Mouse (Mus musculus) left cerebral cortex, adult 8-10 months (tissue): ENCODE data around the gene Tcl1b1. TPM values are rescaled to one million over a fixed set of nuclear protein-coding genes. Genes with fewer than 3 reads are reported as not detected.
"Not testable (repeated sequence)": the region's sequence is repeated elsewhere in the genome, so short reads cannot be mapped to it uniquely, and the experiment has no call there.

Source experiments
- DNase-seq, 2 experiments: peaks; one replicate each; pipeline ENCODE4 v3.0.0; 2022; ENCODE audit warnings: low spot score in 2 of 2
- total RNA-seq, 4 experiments: library from RNA; stranded (reverse); gene quantifications; 2 replicates each; pipeline ENCODE4 v1.2.4; 2022

The Tcl1b1 gene
- total RNA-seq, 4 experiments from 2014 or later = not detected

DNA sequence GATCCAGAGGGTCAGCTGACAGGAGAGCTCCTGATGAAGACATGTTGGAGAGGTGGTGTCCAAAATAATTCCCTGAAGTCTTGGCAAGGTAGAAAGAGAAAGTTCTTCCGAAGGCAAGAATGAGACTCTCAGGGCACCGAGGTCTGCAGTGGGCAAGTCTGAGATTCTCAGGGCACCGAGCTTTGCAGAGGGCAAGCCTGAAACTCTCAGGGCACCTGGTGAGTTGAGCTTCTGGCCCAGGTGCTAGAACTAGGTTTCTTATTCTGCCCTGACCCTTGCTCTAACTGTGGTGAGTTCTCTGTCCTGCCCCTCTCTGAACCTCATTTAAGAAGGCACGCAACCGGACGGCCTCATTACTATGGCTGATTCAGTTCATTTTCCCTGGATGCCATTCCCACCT, 31.3 kb downstream of the Tcl1b1 start, which contains the start of gene Tcl1b3:
Gene Tcl1b3, plus strand, starts transcription at position 301 of the 400 bp plus-strand sequence.
- not testable (repeated sequence) for DNase-seq

DNA sequence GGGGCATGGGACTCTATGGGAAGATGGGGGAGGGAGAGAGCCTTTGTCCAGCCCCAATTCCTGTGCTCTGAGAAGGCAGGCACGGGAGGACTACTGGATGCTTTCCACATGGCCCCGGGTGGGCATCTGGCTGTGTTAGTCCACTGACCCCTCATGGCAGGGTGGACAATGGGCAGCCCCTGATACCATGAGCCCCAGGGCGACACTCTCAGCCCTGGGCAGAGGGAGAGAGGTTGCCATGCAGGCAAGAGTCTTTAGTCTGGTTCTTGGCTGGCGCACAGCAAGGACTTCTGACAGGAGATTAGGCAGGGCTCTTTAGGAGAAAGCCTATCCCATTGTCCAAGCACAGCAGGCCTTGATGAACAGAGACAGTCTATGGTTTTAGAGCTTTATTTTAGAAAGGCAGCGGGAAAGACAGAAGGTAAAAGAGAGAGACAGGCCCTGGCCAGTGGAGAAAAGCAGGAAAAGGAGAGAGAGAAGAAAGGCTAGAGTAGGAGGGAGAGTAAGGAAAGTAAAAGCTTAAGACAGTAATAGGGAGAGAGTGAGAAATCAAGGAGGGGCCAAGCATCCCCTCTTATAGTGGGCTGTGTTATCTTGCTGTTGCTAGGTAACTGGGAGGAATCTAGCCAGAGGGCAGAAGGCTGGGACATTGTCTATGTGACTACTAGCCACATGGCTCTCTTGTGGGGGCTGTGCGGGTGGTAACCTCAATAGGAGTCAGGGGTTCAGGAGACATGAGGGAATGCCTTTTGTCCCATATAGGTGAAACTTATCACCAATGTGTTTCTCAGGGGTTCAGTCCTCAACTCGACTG, 40.4 kb downstream of the Tcl1b1 start:
- DNase-seq = not testable (repeated sequence)

DNA sequence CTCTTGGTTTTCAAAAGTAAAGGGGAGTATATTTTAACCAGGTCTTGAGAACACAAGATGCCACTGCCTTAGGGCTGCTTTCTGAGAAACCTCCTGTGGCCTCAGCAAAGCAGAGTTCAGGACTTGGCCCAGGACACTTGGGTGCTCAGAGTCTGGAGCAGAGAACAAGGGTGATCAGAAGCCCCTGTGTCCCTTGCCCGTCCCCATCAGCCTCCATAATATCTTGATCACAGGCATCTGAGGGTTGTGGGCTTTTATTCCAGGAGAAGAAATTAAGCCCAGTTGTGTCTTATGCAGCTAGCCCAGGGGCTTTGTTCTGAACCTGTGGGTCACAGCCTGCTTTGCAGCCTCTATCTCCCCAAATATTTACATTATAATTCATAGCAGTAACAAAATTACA, 42.2 kb downstream of the Tcl1b1 start, which contains the start of gene Tcl1b4:
Gene Tcl1b4, plus strand, starts transcription at position 301 of the 400 bp plus-strand sequence.
- not testable (repeated sequence) for DNase-seq

DNA sequence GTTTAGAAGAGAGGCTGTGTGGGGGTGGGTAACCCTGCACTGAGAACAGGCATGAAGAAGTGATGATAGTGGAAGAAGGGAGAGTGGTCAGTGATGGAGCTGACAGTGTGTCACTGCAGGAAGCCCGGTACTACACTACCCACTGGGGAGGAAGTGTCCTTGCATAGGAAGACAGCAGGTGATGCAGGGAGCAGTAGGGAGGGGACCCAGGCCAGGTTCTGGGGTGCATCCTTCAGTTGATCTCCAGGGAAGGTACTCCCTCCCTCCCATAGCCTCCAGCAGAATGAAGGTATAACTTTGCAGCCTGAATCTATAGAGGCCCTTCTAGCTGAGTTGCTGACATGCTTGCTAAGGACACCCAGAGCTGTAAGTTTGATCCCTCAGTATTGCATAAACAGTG, 47.6 kb downstream of the Tcl1b1 start:
- no peak for DNase-seq

DNA sequence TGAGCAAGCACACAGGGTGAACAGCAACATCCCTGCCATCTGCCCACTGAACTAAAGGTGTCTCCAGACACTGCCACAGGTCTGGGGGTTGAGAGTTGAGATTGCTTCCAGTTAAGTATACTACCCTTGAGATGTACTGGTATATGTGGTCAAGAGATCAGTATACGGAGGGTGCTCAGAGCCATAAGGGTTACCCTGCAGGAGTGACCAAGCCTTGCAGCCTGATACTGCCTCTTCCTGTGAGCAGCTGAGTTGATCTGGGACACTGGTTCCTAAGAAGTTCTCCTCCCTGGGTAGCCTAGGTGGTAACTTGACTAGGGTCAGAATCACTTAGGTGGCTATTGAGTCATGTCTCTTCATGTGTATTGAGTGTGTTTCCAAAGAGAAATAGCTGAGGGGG, 49.0 kb downstream of the Tcl1b1 start:
- DNase-seq = no peak

DNA sequence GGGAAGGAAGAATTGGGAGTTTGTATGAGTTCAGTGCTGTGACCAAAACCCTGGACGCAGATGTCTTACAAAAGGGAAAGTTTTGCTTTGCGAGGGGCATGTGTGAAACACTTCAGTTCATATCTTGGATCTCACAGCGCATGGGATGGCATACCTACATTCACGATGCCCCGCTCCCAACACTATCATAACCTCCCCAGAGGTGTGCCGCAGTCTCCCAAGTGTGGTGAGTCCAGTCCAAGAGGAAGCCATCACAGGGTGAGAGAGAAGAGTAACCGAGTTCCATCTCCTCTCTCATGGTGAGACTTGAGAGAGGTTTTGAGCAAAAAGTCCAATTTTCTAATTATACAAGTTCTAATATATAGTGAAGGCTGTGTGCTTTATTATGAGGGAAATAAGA, 49.7 kb downstream of the Tcl1b1 start:
- no peak for DNase-seq

Other genes starting within 250 kb of the Tcl1b1 start
- 1 to 10 TPM; 2.0 to 3.0 (median 2.8) TPM for gene Syne3, start 149.9 kb upstream of the Tcl1b1 start, total RNA-seq
- gene Glrx5, start 127.0 kb upstream of the Tcl1b1 start, total RNA-seq = 10 to 100 TPM; 41.7 to 50.8 (median 46.0) TPM
- gene Tcl1b2, start 13.7 kb upstream of the Tcl1b1 start, total RNA-seq = not detected
- not detected for gene Tcl1b5, start 16.7 kb downstream of the Tcl1b1 start, total RNA-seq
- gene Tcl1b3, start 31.4 kb downstream of the Tcl1b1 start, total RNA-seq = not detected
- gene Tcl1b4, start 42.3 kb downstream of the Tcl1b1 start, total RNA-seq = not detected
- gene Tcl1, start 63.1 kb downstream of the Tcl1b1 start, total RNA-seq = not detected
- 10 to 100 TPM in 1 of 4 experiments, 1 to 10 TPM in 3; 9.0 to 10.2 (median 9.4) TPM for gene Tunar, start 174.2 kb downstream of the Tcl1b1 start, total RNA-seq